ENCODE assay signal across 8 mouse cellular contexts in the genomic region with DNA sequence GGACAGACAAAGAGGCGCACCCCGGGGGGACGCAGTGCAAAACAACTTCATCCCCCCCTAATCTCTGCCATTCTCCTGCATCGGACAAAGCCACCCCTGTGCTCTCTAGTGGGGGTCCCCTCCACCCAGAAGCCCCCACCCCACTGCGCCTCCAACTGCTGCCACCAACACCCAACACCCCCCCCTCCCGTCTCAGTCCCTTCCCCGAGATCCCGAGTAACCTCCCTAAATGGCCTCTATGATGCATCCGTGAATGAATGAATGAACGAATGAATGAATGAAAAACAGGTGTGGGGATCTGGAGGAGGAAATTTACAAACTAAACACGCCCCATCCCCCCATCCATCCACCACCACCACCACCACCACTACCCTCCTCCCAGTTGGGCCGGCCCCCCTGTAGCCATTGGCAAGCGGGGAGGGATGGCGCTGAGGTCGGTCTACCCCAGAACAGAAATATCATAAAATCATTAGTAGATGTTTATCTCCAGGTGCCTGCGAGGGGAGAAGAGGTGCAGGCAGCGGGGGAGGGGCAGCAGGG. TPM values are rescaled to one million over a fixed set of nuclear protein-coding genes. Genes with fewer than 3 reads are reported as not detected.
A peak's percentile ranks its signal among the peaks of the same experiment; 100 is the strongest.
DNase-seq lines count a peak whose midpoint lies in the region; ATAC-seq lines count a peak whose summit lies in the region.

No protein-coding gene starts in this region.

- no peaks in the 10 kb centered on the region for H3K9me3 ChIP-seq in forebrain, embryonic 13.5 days (replicated peaks)

- H3K4me3 ChIP-seq in forebrain, embryonic 13.5 days, result peak overlapping the region; percentile 76

- peak overlapping the region; percentile 83 for H3K4me2 ChIP-seq in forebrain, embryonic 13.5 days

- H3K36me3 ChIP-seq in forebrain, embryonic 13.5 days (ENCODE audit: poor library complexity, severe bottlenecking), result peaks cover 8% of the 10 kb centered on the region

- H3K27ac ChIP-seq in forebrain, embryonic 13.5 days, result no peak overlapping the region; the same call in 1 of the 2 replicates

- DNase-seq in layer of hippocampus, postnatal 10 days (ENCODE audit: low spot score in 2 of 2), result peak; percentile 30 to 37
- no peak for DNase-seq in layer of hippocampus, adult 18-20 months (ENCODE audit: low spot score in 2 of 2)
- DNase-seq in cerebellum, adult 11-12 months, result peak; percentile 61
- DNase-seq in kidney, postnatal 25 days, result peak; percentile 27 to 53
- peak; percentile 24 for DNase-seq in neural tube, embryonic 10.5 days (ENCODE audit: extremely low spot score, low spot score)
- no peak for DNase-seq in Muller cell, postnatal 12 days (ENCODE audit: inconsistent ontology term)

- H3K27me3 ChIP-seq in forebrain, embryonic 13.5 days, result no peaks in the 10 kb centered on the region

- peaks cover 38% of the 10 kb centered on the region for H3K4me1 ChIP-seq in forebrain, embryonic 13.5 days

- peak; percentile 25 for ATAC-seq in forebrain, embryonic 13.5 days
- ATAC-seq in erythroid progenitor cell, adult 5-6 weeks (replicated peaks; ENCODE audit: low FRiP score, poor library complexity, severe bottlenecking), result no peak

- peak overlapping the region; percentile 90 for H3K9ac ChIP-seq in forebrain, embryonic 13.5 days

- WGBS in forebrain, embryonic 13.5 days, result 3% methylated on average over 17 of the region's 17 CpGs

RNA-seq across cellular contexts. Expression of a gene that starts 0.8 kb away (rescaled TPM):
- 10 to 100 TPM; 57.1 to 58.0 TPM for total RNA-seq in layer of hippocampus, postnatal 10 days (2021)
- total RNA-seq in layer of hippocampus, adult 18-20 months (2021), result 10 to 100 TPM; 75.2 to 76.4 TPM
- 22.6 and 24.1 TPM in 2 replicates for polyA plus RNA-seq in forebrain, embryonic 13.5 days (2015; fragmentation: Nextera tagmentation; extraction: Ambion mirVana)
- 12.3 TPM in 1 of 2 replicates, not detected in the other for total RNA-seq in erythroid progenitor cell, adult 5-6 weeks (2015; ENCODE audit: low replicate concordance)
- 0.39 and 0.45 TPM in 2 replicates for total RNA-seq in erythroid progenitor cell, adult 5-6 weeks (2017; ENCODE audit: low replicate concordance)

Comparison
In these comparisons a context has a peak if more than half of its experiments do, and no peak if none do; other contexts are left out.
1. DNase-seq: peak in layer of hippocampus, postnatal 10 days (2 of 2), cerebellum, adult 11-12 months (single experiment), kidney, postnatal 25 days (2 of 2) and neural tube, embryonic 10.5 days (single experiment); none in layer of hippocampus, adult 18-20 months (0 of 2) and Muller cell, postnatal 12 days (single experiment).
2. RNA of a gene that starts 0.8 kb away (total RNA-seq): 75.2 to 76.4 TPM in layer of hippocampus, adult 18-20 months and 57.1 to 58.0 TPM in layer of hippocampus, postnatal 10 days; 0.39 to 12.3 TPM in erythroid progenitor cell, adult 5-6 weeks; every median in the first group is over 4 times any median in the second.